Mouse (Mus musculus): ENCODE measurements at regions not wholly inside any gene's neighbourhood (a gene's known extent, or its start where the extent isn't known, plus 50 kb on each side); places are given as distances from the start of the nearest gene placed in this dataset.

GRCm38 (mm10) chr3:140233809-140234208 is 978.3 kb downstream of the Pdha2 start:
- DNase-seq: no peak

DNA sequence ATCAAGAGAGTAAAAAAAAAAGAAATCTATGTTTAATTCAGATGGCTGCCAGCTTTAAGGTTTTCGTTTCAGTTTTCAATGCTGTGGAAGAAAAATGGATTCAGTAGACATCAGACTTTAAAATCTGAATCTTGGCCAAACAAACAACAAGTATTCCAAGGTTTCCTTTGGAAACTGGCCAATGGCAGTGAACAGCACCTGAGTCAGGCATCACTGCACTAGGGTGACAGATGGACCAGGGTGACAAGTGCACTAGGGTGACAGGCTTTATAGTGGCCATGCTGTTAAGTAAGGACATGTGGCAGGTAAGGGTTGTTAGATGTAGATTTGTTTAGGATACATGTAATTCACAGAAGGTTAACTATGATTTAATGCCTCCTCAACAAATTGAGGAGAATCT is 972.9 kb downstream of the Pdha2 start:
- DNase-seq: no peak

Data from lung, postnatal 10 days (tissue).